Mouse (Mus musculus): ENCODE measurements around the gene Csn1s2a. TPM values are rescaled to one million over a fixed set of nuclear protein-coding genes. Genes with fewer than 3 reads are reported as not detected.
"Not testable (repeated sequence)": the region's sequence is repeated elsewhere in the genome, so short reads cannot be mapped to it uniquely, and the experiment has no call there.

Gene Csn1s2a
- polyA plus RNA-seq (2014; fragmentation: Nextera tagmentation; extraction: Ambion mirVana), result not detected in 2 replicates

DNA sequence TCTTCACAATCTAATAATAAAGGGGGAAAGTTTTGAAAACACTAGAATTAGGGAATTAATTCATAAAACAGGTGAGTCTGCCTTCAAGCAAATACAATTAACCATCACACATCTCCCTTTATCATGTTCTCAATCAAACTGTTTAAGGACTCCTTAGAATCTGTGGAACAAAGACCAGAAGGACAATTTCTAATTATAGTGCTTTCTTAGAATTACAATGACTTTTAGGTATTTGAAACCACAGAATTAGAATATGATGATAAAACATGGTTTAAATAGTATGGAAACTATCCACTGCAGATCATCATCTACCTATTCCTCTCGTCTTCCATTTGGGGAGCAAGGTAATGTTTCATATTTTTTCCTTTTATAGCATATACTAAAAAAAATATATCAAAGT, at the start of gene Csn1s2a:
TSS of gene Csn1s2a (plus strand) at position 301 of the 400 bp plus-strand sequence.
- DNase-seq, result no peak
- H3K4me1 ChIP-seq (ENCODE audit: control insufficient read depth, insufficient read depth, low read length), result no peaks in the 10 kb centered on the region
- no peak for ATAC-seq (ENCODE audit: low FRiP score, low TSS enrichment)
- no peak within 1 kb of the TSS for H3K9ac ChIP-seq (replicated peaks; ENCODE audit: low read length)
- no peaks in the 10 kb centered on the region for H3K9me3 ChIP-seq (ENCODE audit: control insufficient read depth, low read length)
- WGBS, result 87% methylated on average over 1 of the region's 1 CpGs
- no peaks in the 10 kb centered on the region for H3K27me3 ChIP-seq (ENCODE audit: control insufficient read depth, insufficient read depth, low read length)
- H3K27ac ChIP-seq (replicated peaks; ENCODE audit: low read depth, low read length), result no peak within 1 kb of the TSS
- no peak within 1 kb of the TSS for H3K4me2 ChIP-seq (ENCODE audit: low read length)
- H3K36me3 ChIP-seq (ENCODE audit: control insufficient read depth, insufficient read depth, low read length), result no peaks in the 10 kb centered on the region
- no peak within 1 kb of the TSS for H3K4me3 ChIP-seq (replicated peaks; ENCODE audit: low read depth, low read length)

DNA sequence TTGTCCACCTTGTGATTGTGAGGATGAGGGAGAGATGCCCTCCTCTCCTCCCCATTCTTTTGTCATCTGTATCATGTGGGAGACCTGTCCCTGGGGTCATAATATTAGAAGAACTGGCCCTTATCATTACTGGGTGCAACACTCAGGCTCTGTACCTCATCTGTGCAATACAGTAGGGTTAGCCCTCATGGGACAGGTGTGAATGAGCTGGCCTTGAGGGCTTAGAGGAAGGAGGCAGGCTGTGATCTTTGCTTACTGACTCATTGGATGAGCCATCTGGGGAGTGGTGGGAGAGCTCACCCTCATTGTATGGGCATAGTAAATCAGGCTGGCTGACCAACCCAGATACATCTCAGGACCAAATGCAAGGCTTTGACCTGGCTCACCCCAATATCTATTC, 39.5 kb upstream of the Csn1s2a start:
- DNase-seq, result no peak
- no peaks in the 10 kb centered on the region for H3K36me3 ChIP-seq (ENCODE audit: control insufficient read depth, insufficient read depth, low read length)
- no peaks in the 10 kb centered on the region for H3K9me3 ChIP-seq (ENCODE audit: control insufficient read depth, low read length)
- H3K9ac ChIP-seq (replicated peaks; ENCODE audit: low read length), result no peak overlapping the region
- no peak for ATAC-seq (ENCODE audit: low FRiP score, low TSS enrichment)
- no peaks in the 10 kb centered on the region for H3K27me3 ChIP-seq (ENCODE audit: control insufficient read depth, insufficient read depth, low read length)
- H3K4me1 ChIP-seq (ENCODE audit: control insufficient read depth, insufficient read depth, low read length), result no peaks in the 10 kb centered on the region
- H3K4me2 ChIP-seq (ENCODE audit: low read length), result no peak overlapping the region
- H3K4me3 ChIP-seq (replicated peaks; ENCODE audit: low read depth, low read length), result no peak overlapping the region
- H3K27ac ChIP-seq (replicated peaks; ENCODE audit: low read depth, low read length), result no peak overlapping the region

DNA sequence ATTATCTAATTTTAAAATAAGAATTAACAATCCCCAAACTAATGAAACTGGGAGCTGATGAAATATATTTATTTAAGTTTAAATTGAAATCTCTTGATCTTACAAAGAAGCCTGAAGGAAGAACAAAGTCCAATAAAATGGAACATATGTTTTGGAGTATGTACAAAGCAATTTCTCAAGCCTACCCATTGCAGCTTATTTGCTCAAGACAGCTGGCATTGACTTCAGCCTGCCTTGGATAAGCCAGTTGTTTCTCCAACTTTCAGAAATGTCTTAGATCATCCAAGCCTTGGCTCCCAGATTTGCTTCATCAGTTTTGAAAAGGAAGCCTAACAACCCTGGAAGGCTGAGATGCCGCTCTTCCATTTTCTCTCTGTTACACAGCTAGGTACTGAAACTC, 20.9 kb upstream of the Csn1s2a start:
- no peaks in the 10 kb centered on the region for H3K36me3 ChIP-seq (ENCODE audit: control insufficient read depth, insufficient read depth, low read length)
- no peak overlapping the region for H3K27ac ChIP-seq (replicated peaks; ENCODE audit: low read depth, low read length)
- no peak overlapping the region for H3K9ac ChIP-seq (replicated peaks; ENCODE audit: low read length)
- no peak for DNase-seq
- H3K27me3 ChIP-seq (ENCODE audit: control insufficient read depth, insufficient read depth, low read length), result no peaks in the 10 kb centered on the region
- no peaks in the 10 kb centered on the region for H3K4me1 ChIP-seq (ENCODE audit: control insufficient read depth, insufficient read depth, low read length)
- no peak for ATAC-seq (ENCODE audit: low FRiP score, low TSS enrichment)
- no peak overlapping the region for H3K4me2 ChIP-seq (ENCODE audit: low read length)
- H3K4me3 ChIP-seq (replicated peaks; ENCODE audit: low read depth, low read length), result no peak overlapping the region
- WGBS, result 26% methylated on average over 1 of the region's 1 CpGs
- no peaks in the 10 kb centered on the region for H3K9me3 ChIP-seq (ENCODE audit: control insufficient read depth, low read length)

GRCm38 (mm10) chr5:87764546-87764945, 9.8 kb upstream of the Csn1s2a start:
- Histone ChIP-seq H3K36me3 (ENCODE audit: control insufficient read depth, insufficient read depth, low read length) (no peaks in the 10 kb centered on the region), H3K4me1 (ENCODE audit: control insufficient read depth, insufficient read depth, low read length) (no peaks in the 10 kb centered on the region), H3K27me3 (ENCODE audit: control insufficient read depth, insufficient read depth, low read length) (no peaks in the 10 kb centered on the region), H3K9me3 (ENCODE audit: control insufficient read depth, low read length) (no peaks in the 10 kb centered on the region), H3K4me2 (ENCODE audit: low read length) (no peak overlapping the region), H3K27ac (replicated peaks; ENCODE audit: low read depth, low read length) (no peak overlapping the region), H3K4me3 (replicated peaks; ENCODE audit: low read depth, low read length) (no peak overlapping the region), H3K9ac (replicated peaks; ENCODE audit: low read length) (no peak overlapping the region)
- 88% methylated on average over 3 of the region's 3 CpGs for WGBS
- ATAC-seq (ENCODE audit: low FRiP score, low TSS enrichment), result no peak
- no peak for DNase-seq

- not testable (repeated sequence) for DNase-seq; H3K4me1 ChIP-seq (ENCODE audit: control insufficient read depth, insufficient read depth, low read length); H3K27ac ChIP-seq (replicated peaks; ENCODE audit: low read depth, low read length); H3K36me3 ChIP-seq (ENCODE audit: control insufficient read depth, insufficient read depth, low read length); H3K9ac ChIP-seq (replicated peaks; ENCODE audit: low read length); H3K4me2 ChIP-seq (ENCODE audit: low read length); ATAC-seq (ENCODE audit: low FRiP score, low TSS enrichment); H3K9me3 ChIP-seq (ENCODE audit: control insufficient read depth, low read length); H3K4me3 ChIP-seq (replicated peaks; ENCODE audit: low read depth, low read length); H3K27me3 ChIP-seq (ENCODE audit: control insufficient read depth, insufficient read depth, low read length)
- 36% methylated on average over 2 of the region's 2 CpGs for WGBS
Measured at GRCm38 (mm10) chr5:87772151-87772550, 2.2 kb upstream of the Csn1s2a start.

GRCm38 (mm10) chr5:87782731-87783130, 8.4 kb downstream of the Csn1s2a start:
- Histone ChIP-seq H3K9me3 (ENCODE audit: control insufficient read depth, low read length) (no peaks in the 10 kb centered on the region), H3K4me3 (replicated peaks; ENCODE audit: low read depth, low read length) (no peak overlapping the region), H3K9ac (replicated peaks; ENCODE audit: low read length) (no peak overlapping the region), H3K27me3 (ENCODE audit: control insufficient read depth, insufficient read depth, low read length) (no peaks in the 10 kb centered on the region), H3K4me1 (ENCODE audit: control insufficient read depth, insufficient read depth, low read length) (no peaks in the 10 kb centered on the region), H3K4me2 (ENCODE audit: low read length) (no peak overlapping the region), H3K36me3 (ENCODE audit: control insufficient read depth, insufficient read depth, low read length) (no peaks in the 10 kb centered on the region), H3K27ac (replicated peaks; ENCODE audit: low read depth, low read length) (no peak overlapping the region)
- ATAC-seq (ENCODE audit: low FRiP score, low TSS enrichment), result no peak
- peak; percentile 37 for DNase-seq
- 64% methylated on average over 4 of the region's 4 CpGs for WGBS

- no peak for ATAC-seq (ENCODE audit: low FRiP score, low TSS enrichment)
- H3K27me3 ChIP-seq (ENCODE audit: control insufficient read depth, insufficient read depth, low read length), result no peaks in the 10 kb centered on the region
- 79% methylated on average over 2 of the region's 2 CpGs for WGBS
Measured at GRCm38 (mm10) chr5:87807782-87808181, 33.4 kb downstream of the Csn1s2a start, which contains the start of gene Csn1s2b. Gene Csn1s2b (plus strand): TSS chr5:87808082.

DNA sequence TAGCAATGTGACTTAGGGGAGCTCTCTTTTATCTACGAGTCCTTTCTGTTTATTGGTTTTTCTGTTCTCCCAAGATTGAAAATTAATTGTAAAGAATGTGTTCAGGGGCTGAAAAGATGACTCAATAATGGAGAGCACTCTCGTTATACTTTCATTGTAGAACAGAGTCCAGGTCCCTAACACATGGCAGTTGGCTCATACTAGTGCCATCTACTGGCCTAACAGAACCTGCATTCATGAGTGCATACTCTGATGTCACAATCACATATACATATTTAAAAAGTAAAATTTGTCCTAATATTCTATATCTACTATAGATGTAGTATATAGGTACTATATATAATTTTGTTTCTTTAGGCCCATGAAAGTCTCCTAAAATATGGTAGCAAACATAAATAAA, 34.9 kb downstream of the Csn1s2a start:
- Histone ChIP-seq H3K4me1 (ENCODE audit: control insufficient read depth, insufficient read depth, low read length) (no peaks in the 10 kb centered on the region), H3K9me3 (ENCODE audit: control insufficient read depth, low read length) (no peaks in the 10 kb centered on the region)
- no peak for DNase-seq

More at GRCm38 (mm10) chr5:87807782-87808181, 33.4 kb downstream of the Csn1s2a start, which contains the start of gene Csn1s2b:
- Histone ChIP-seq H3K9me3 (ENCODE audit: control insufficient read depth, low read length) (no peaks in the 10 kb centered on the region), H3K36me3 (ENCODE audit: control insufficient read depth, insufficient read depth, low read length) (no peaks in the 10 kb centered on the region), H3K4me3 (replicated peaks; ENCODE audit: low read depth, low read length) (no peak within 1 kb of the TSS), H3K27ac (replicated peaks; ENCODE audit: low read depth, low read length) (no peak within 1 kb of the TSS), H3K4me1 (ENCODE audit: control insufficient read depth, insufficient read depth, low read length) (no peaks in the 10 kb centered on the region), H3K9ac (replicated peaks; ENCODE audit: low read length) (no peak within 1 kb of the TSS), H3K4me2 (ENCODE audit: low read length) (no peak within 1 kb of the TSS)
- no peak for DNase-seq

DNA sequence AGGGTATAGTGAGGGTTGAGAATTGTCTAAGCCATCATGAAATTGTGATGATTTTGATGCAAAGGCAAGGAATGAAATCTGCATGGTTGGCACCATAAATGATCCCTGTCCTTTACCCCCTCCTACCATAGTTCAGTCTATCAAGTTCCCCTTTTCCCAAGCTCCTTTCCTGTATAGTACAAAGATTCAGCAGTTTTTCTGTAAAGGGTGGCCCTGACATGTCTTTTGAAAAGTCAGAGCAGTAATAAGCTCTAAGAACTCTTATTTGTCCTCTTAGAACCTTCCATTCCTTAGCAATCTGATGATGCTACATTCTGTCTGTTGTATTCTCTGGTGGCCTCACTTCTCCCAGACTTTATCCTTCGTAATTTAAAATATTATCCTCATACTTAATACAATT, 51.0 kb downstream of the Csn1s2a start, which contains the start of gene Prr27:
TSS of gene Prr27 (plus strand) at position 301 of the 400 bp plus-strand sequence.
- no peaks in the 10 kb centered on the region for H3K4me1 ChIP-seq (ENCODE audit: control insufficient read depth, insufficient read depth, low read length)
- 65% methylated on average over 1 of the region's 1 CpGs for WGBS
- no peak within 1 kb of the TSS for H3K4me3 ChIP-seq (replicated peaks; ENCODE audit: low read depth, low read length)
- ATAC-seq (ENCODE audit: low FRiP score, low TSS enrichment) (no peak), DNase-seq (no peak)
- no peak within 1 kb of the TSS for H3K4me2 ChIP-seq (ENCODE audit: low read length)
- H3K36me3 ChIP-seq (ENCODE audit: control insufficient read depth, insufficient read depth, low read length), result no peaks in the 10 kb centered on the region
- H3K9me3 ChIP-seq (ENCODE audit: control insufficient read depth, low read length), result no peaks in the 10 kb centered on the region
- H3K27ac ChIP-seq (replicated peaks; ENCODE audit: low read depth, low read length), result no peak within 1 kb of the TSS
- H3K27me3 ChIP-seq (ENCODE audit: control insufficient read depth, insufficient read depth, low read length), result no peaks in the 10 kb centered on the region
- H3K9ac ChIP-seq (replicated peaks; ENCODE audit: low read length), result no peak within 1 kb of the TSS

More for the DNA sequence above, 34.9 kb downstream of the Csn1s2a start:
- ATAC-seq (ENCODE audit: low FRiP score, low TSS enrichment), result no peak
- Histone ChIP-seq H3K9ac (replicated peaks; ENCODE audit: low read length) (no peak overlapping the region), H3K27me3 (ENCODE audit: control insufficient read depth, insufficient read depth, low read length) (no peaks in the 10 kb centered on the region), H3K27ac (replicated peaks; ENCODE audit: low read depth, low read length) (no peak overlapping the region), H3K36me3 (ENCODE audit: control insufficient read depth, insufficient read depth, low read length) (no peaks in the 10 kb centered on the region), H3K4me2 (ENCODE audit: low read length) (no peak overlapping the region), H3K4me3 (replicated peaks; ENCODE audit: low read depth, low read length) (no peak overlapping the region)
- 76% methylated on average over 2 of the region's 2 CpGs for WGBS
